Mouse (Mus musculus) olfactory bulb, adult 2 months (tissue): ENCODE results near the gene Anks1b.

Source experiments
- CTCF ChIP-seq: fragments of 200-500 bp; IDR thresholded peaks from 2 replicates; pipeline ENCODE4 v1.5.1; 2012; ENCODE audit warnings: low read depth, mild to moderate bottlenecking, low read length, moderate library complexity; ENCODE audit not compliant: insufficient read depth
- POLR2A ChIP-seq: fragments of 200-500 bp; IDR thresholded peaks from 2 replicates; pipeline ENCODE4 v1.6.1; 2012; ENCODE audit warnings: mild to moderate bottlenecking, low read depth, low read length, moderate library complexity; ENCODE audit not compliant: insufficient read depth

- TF ChIP-seq POLR2A (no peak), CTCF (no peak)
Measured at GRCm38 (mm10) chr10:90688153-90688552, 814.8 kb downstream of the Anks1b start.
